Mouse (Mus musculus) neural tube, embryonic 14.5 days (tissue): Measurements from ENCODE around the gene Ubox5. TPM values are rescaled to one million over a fixed set of nuclear protein-coding genes. Genes with fewer than 3 reads are reported as not detected.
A peak's percentile ranks its signal among the peaks of the same experiment; 100 is the strongest.
"Not testable (repeated sequence)": the region's sequence is repeated elsewhere in the genome, so short reads cannot be mapped to it uniquely, and the experiment has no call there.

Experiments
- ATAC-seq: fragments of 200-750 bp; cut with Nextera tagmentation; 2 replicates; pipeline ENCODE4 v1.8.0; 2017; ENCODE audit warnings: low read depth, mild to moderate bottlenecking, moderate TSS enrichment, moderate library complexity
- H3K27ac ChIP-seq: fragments of 300-500 bp; sonication (generic); 2 replicates; pipeline ENCODE4 v1.5.1; 2014; ENCODE audit warnings: low read depth, mild to moderate bottlenecking, control low read depth, low read length, moderate library complexity, mixed read lengths
- H3K27me3 ChIP-seq: fragments of 300-500 bp; sonication (generic); 2 replicates; pipeline ENCODE4 v1.6.1; 2014; ENCODE audit warnings: low read length; ENCODE audit not compliant: control insufficient read depth, insufficient read depth
- H3K36me3 ChIP-seq: fragments of 300-500 bp; sonication (generic); 2 replicates; pipeline ENCODE4 v1.6.1; 2014; ENCODE audit warnings: low read length, mixed read lengths; ENCODE audit not compliant: control insufficient read depth, insufficient read depth
- H3K4me1 ChIP-seq: fragments of 300-500 bp; sonication (generic); 2 replicates; pipeline ENCODE4 v1.6.1; 2014; ENCODE audit warnings: low read length; ENCODE audit not compliant: control insufficient read depth, insufficient read depth
- H3K4me2 ChIP-seq: fragments of 300-500 bp; sonication (generic); 2 replicates; pipeline ENCODE4 v1.6.1; 2014; ENCODE audit warnings: mild to moderate bottlenecking, low read depth, low read length, control low read depth
- H3K4me3 ChIP-seq: fragments of 300-500 bp; sonication (generic); 2 replicates; pipeline ENCODE4 v1.5.1; 2014; ENCODE audit warnings: low read depth, low read length, control low read depth, mixed read lengths
- H3K9ac ChIP-seq: fragments of 300-500 bp; sonication (generic); replicated peaks from 2 replicates; pipeline ENCODE4 v1.6.1; 2014; ENCODE audit warnings: low read depth, mild to moderate bottlenecking, control low read depth, low read length, mixed read lengths
- H3K9me3 ChIP-seq: fragments of 300-500 bp; sonication (generic); 2 replicates; pipeline ENCODE4 v1.6.1; 2016; ENCODE audit warnings: low read length; ENCODE audit not compliant: control insufficient read depth
- WGBS: fragments of 180-500 bp; shearing (Covaris S2); extraction: QIAGEN DNeasy Blood & Tissue Kit; methylation state at CpG from one replicate; pipeline ENCODE4 v1.1.7; 2014; 5-methylcytosine and 5-hydroxymethylcytosine counted together
- polyA plus RNA-seq: library from polyadenylated mRNA; unstranded; fragments of >200 nt; fragmentation: Nextera tagmentation; extraction: Ambion mirVana; gene quantifications from 2 replicates; pipeline ENCODE4 v1.2.1, GENCODE M21; 2014

The Ubox5 gene
- polyA plus RNA-seq, 1 experiment from 2014 or later: 11.3 TPM

GRCm38 (mm10) chr2:130655660-130656339 lies 26.0 kb upstream of the Ubox5 start:
- Histone ChIP-seq H3K4me3 (no peak overlapping the region), H3K4me1 (no peaks in the 10 kb centered on the region), H3K27me3 (no peaks in the 10 kb centered on the region), H3K9ac (no peak overlapping the region), H3K9me3 (no peaks in the 10 kb centered on the region), H3K36me3 (peaks cover 64% of the 10 kb centered on the region), H3K4me2 (no peak overlapping the region), H3K27ac (no peak overlapping the region)
- ATAC-seq: no peak
- WGBS: 95% methylated on average over 6 of the region's 6 CpGs

GRCm38 (mm10) chr2:130653760-130654159 lies 23.9 kb upstream of the Ubox5 start:
- H3K9me3 ChIP-seq: no peaks in the 10 kb centered on the region
- no peak overlapping the region for H3K9ac ChIP-seq
- no peaks in the 10 kb centered on the region for H3K4me1 ChIP-seq
- no peaks in the 10 kb centered on the region for H3K27me3 ChIP-seq
- 97% methylated on average over 1 of the region's 1 CpGs for WGBS
- H3K4me2 ChIP-seq: no peak overlapping the region
- no peak overlapping the region for H3K4me3 ChIP-seq
- no peak overlapping the region for H3K27ac ChIP-seq
- H3K36me3 ChIP-seq: peaks cover 46% of the 10 kb centered on the region
- ATAC-seq: no peak

DNA sequence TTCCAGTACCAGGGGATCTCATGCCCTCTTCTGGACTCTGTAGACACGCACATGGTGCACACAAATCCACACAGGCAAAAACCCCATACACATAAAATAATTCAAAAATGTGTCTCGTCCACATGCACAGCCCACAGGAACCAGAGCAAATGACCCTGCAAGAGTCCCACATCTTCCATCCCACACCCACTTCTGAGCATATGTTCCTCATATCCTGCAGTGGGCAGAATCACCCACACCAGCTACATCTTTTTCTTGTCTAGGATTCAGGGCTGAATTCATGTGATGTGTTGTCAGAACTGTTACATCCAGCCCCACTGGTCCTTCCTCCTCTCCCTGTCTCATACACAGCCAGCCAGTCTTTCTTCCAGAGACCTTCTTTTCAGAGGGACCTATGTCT lies 23.5 kb upstream of the Ubox5 start:
- H3K9me3 ChIP-seq: no peaks in the 10 kb centered on the region
- no peak overlapping the region for H3K4me3 ChIP-seq
- 92% methylated on average over 2 of the region's 2 CpGs for WGBS
- no peak overlapping the region for H3K4me2 ChIP-seq
- ATAC-seq: no peak
- H3K27ac ChIP-seq: no peak overlapping the region
- H3K27me3 ChIP-seq: no peaks in the 10 kb centered on the region
- no peaks in the 10 kb centered on the region for H3K4me1 ChIP-seq
- no peak overlapping the region for H3K9ac ChIP-seq
- H3K36me3 ChIP-seq: peaks cover 44% of the 10 kb centered on the region

GRCm38 (mm10) chr2:130649028-130649427 lies 19.2 kb upstream of the Ubox5 start:
- 88% methylated on average over 6 of the region's 6 CpGs for WGBS
- not testable (repeated sequence) for H3K4me2 ChIP-seq, H3K27ac ChIP-seq, H3K4me1 ChIP-seq, H3K27me3 ChIP-seq, H3K36me3 ChIP-seq, H3K9me3 ChIP-seq, ATAC-seq, H3K9ac ChIP-seq, H3K4me3 ChIP-seq

GRCm38 (mm10) chr2:130645198-130645597 lies 15.4 kb upstream of the Ubox5 start:
- WGBS: 82% methylated on average over 4 of the region's 4 CpGs
- H3K4me2 ChIP-seq: no peak overlapping the region
- H3K36me3 ChIP-seq: no peaks in the 10 kb centered on the region
- no peaks in the 10 kb centered on the region for H3K9me3 ChIP-seq
- no peak overlapping the region for H3K27ac ChIP-seq
- no peak overlapping the region for H3K9ac ChIP-seq
- peaks cover 2% of the 10 kb centered on the region; the same call in 1 of the 2 replicates for H3K4me1 ChIP-seq
- no peak for ATAC-seq
- H3K4me3 ChIP-seq: no peak overlapping the region
- no peaks in the 10 kb centered on the region for H3K27me3 ChIP-seq

DNA sequence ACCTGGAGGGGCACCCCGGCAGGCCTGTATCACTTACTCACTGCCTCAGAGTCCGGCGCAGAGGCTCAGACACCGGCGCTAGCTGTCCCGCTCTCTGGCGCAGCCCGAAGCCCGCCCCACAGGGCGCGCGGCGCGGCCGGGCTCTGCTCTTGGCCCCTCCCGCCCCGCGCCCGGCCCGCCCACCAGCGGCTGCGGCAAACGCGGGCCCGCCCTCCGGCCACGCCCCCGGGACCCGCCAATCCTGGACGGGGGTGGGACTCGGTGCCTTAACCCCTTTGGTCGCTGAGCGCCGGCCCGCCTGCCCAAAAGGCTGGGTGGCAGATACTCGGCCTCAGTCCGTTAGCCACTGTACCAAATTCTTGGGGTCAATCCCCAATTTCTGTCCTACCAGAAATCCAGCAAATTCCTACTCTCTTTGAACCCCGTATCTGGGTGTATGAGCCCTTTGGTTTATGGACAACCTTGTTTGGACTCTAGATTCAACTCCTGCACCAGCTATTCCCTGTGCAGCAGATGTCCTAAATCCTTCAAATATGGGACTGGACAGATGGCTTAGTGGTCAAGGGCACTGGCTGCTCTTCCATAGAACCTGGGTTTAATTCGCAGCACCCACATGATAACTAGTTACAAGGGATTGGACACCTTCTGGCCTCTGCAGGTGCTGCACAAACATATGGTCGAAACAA lies 13.0 kb upstream of the Ubox5 start, which contains the start of gene Lzts3:
Gene Lzts3, minus strand, starts transcription at position 120 of the 686 bp plus-strand sequence.
- H3K36me3 ChIP-seq: no peaks in the 10 kb centered on the region
- peak within 1 kb of the TSS; percentile 83 for H3K9ac ChIP-seq
- peak within 1 kb of the TSS; percentile 72 for H3K27ac ChIP-seq
- H3K9me3 ChIP-seq: no peaks in the 10 kb centered on the region
- 5% methylated on average over 25 of the region's 40 CpGs for WGBS
- ATAC-seq: peak; percentile 95
- peak within 1 kb of the TSS; percentile 68 for H3K4me3 ChIP-seq
- peaks cover 2% of the 10 kb centered on the region; the same call in 1 of the 2 replicates for H3K4me1 ChIP-seq
- 0 out of 2 replicates have a peak, but pooled peaks cover 2% of the 10 kb centered on the region for H3K27me3 ChIP-seq
- H3K4me2 ChIP-seq: peak within 1 kb of the TSS; percentile 78

DNA sequence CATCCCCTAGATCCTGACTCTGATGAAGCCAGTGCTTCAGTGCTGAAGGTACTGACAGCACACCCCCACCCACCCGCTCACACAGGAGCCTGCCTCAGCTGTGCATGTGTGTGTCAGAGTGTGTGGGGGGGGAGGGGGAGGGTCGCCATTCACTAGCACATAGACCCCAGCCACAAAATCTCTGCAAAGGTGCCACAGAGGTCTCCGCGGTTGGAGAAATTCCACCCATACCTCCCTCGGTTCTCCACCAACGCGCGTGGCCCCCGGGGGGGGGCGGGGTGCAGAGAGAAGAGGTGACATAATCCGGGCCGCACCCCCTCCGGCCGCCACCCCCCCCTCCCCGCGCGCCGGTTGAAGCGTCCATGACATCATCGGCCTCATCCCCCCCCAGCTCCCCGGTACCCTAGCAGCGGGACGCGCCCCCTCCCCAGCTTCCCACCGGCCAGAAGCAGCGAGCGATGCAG lies 12.4 kb upstream of the Ubox5 start:
- Histone ChIP-seq H3K4me1 (peaks cover 2% of the 10 kb centered on the region; the same call in 1 of the 2 replicates), H3K4me2 (peak overlapping the region; percentile 78), H3K9me3 (no peaks in the 10 kb centered on the region), H3K27ac (peak overlapping the region; percentile 72), H3K36me3 (no peaks in the 10 kb centered on the region), H3K27me3 (0 out of 2 replicates have a peak, but pooled peaks cover 7% of the 10 kb centered on the region), H3K4me3 (peak overlapping the region; percentile 68), H3K9ac (peak overlapping the region; percentile 83)
- WGBS: 2% methylated on average over 13 of the region's 27 CpGs
- peak; percentile 82 for ATAC-seq

GRCm38 (mm10) chr2:130641351-130642025 lies 11.7 kb upstream of the Ubox5 start:
- Histone ChIP-seq H3K27me3 (peaks cover 13% of the 10 kb centered on the region), H3K4me3 (peak overlapping the region; percentile 68), H3K4me2 (peak overlapping the region; percentile 78), H3K9ac (peak overlapping the region; percentile 83; the same call in 1 of the 2 replicates), H3K9me3 (no peaks in the 10 kb centered on the region), H3K27ac (no peak overlapping the region), H3K4me1 (peaks cover 2% of the 10 kb centered on the region; the same call in 1 of the 2 replicates), H3K36me3 (no peaks in the 10 kb centered on the region)
- 66% methylated on average over 6 of the region's 6 CpGs for WGBS
- ATAC-seq: no peak
